8 mouse cellular contexts compared by ENCODE assay signal in genomic region chr11:84828516-84829399, GRCm38 (mm10). TPM values are rescaled to one million over a fixed set of nuclear protein-coding genes. Genes with fewer than 3 reads are reported as not detected.
DNase-seq lines count a peak whose midpoint lies in the region; ATAC-seq lines count a peak whose summit lies in the region.

Dhrs11 (minus strand) TSS chr11:84828994.

- H3K4me1 ChIP-seq in heart, embryonic 13.5 days = peaks cover 52% of the 10 kb centered on the region
- H3K4me1 ChIP-seq in liver, embryonic 12.5 days = peaks cover 54% of the 10 kb centered on the region

- H3K9me3 ChIP-seq in heart, embryonic 13.5 days = no peaks in the 10 kb centered on the region
- no peaks in the 10 kb centered on the region for H3K9me3 ChIP-seq in liver, embryonic 12.5 days (replicated peaks)

- peak within 1 kb of the TSS; percentile 91 for H3K27ac ChIP-seq in heart, embryonic 13.5 days (replicated peaks)
- H3K27ac ChIP-seq in liver, embryonic 12.5 days = peak within 1 kb of the TSS; percentile 100

- peak within 1 kb of the TSS; percentile 83 for H3K4me2 ChIP-seq in heart, embryonic 13.5 days
- H3K4me2 ChIP-seq in liver, embryonic 12.5 days = peak within 1 kb of the TSS; percentile 99

- H3K27me3 ChIP-seq in heart, embryonic 13.5 days (replicated peaks) = peaks cover 9% of the 10 kb centered on the region; the same call in 1 of the 2 replicates
- no peaks in the 10 kb centered on the region for H3K27me3 ChIP-seq in liver, embryonic 12.5 days (replicated peaks)
- H3K27me3 ChIP-seq in splenic B cell, adult 2 months (ENCODE audit: control insufficient read depth, insufficient read depth, low read length, poor library complexity, severe bottlenecking) = no peaks in the 10 kb centered on the region

- WGBS in heart, embryonic 13.5 days = under 1% methylated on average over 62 of the region's 62 CpGs
- WGBS in liver, embryonic 12.5 days (ENCODE audit: insufficient replicate concordance) = under 1% methylated on average over 62 of the region's 62 CpGs

- H3K4me3 ChIP-seq in heart, embryonic 13.5 days = peak within 1 kb of the TSS; percentile 92
- H3K4me3 ChIP-seq in liver, embryonic 12.5 days = peak within 1 kb of the TSS; percentile 98

- peak within 1 kb of the TSS; percentile 93 for H3K9ac ChIP-seq in heart, embryonic 13.5 days
- peak within 1 kb of the TSS; percentile 99 for H3K9ac ChIP-seq in liver, embryonic 12.5 days

- DNase-seq in c-Kit-negative CD71-positive TER-119-positive erythroid progenitor cells, embryonic 14.5 days (ENCODE audit: low read depth, low spot score) = peak; percentile 77
- DNase-seq in fibroblast of lung, adult 2 months (ENCODE audit: low read depth) = peak; percentile 65
- DNase-seq in kidney, postnatal 10 days = peak; percentile 97
- DNase-seq in naive thymus-derived CD4-positive, alpha-beta T cell, adult 2 months (ENCODE audit: low read depth) = peak; percentile 77
- peak; percentile 91 for DNase-seq in splenic B cell, adult 2 months (ENCODE audit: low read depth, low spot score)

- ATAC-seq in CD4-positive, CD25-positive, alpha-beta regulatory T cell, adult 4 months = peak; percentile 93
- peak; percentile 94 for ATAC-seq in heart, embryonic 13.5 days (ENCODE audit: extremely low read depth, insufficient number of reproducible peaks, low FRiP score, low TSS enrichment)
- peak; percentile 91 for ATAC-seq in liver, embryonic 12.5 days

- peaks cover 47% of the 10 kb centered on the region for H3K36me3 ChIP-seq in heart, embryonic 13.5 days
- peaks cover 82% of the 10 kb centered on the region for H3K36me3 ChIP-seq in liver, embryonic 12.5 days
- 0 out of 2 replicates have a peak, but pooled peaks cover 1% of the 10 kb centered on the region for H3K36me3 ChIP-seq in splenic B cell, adult 2 months (ENCODE audit: control insufficient read depth, insufficient read depth, low read length, poor library complexity, severe bottlenecking)

RNA-seq across cellular contexts. Expression of gene Dhrs11, which starts in this region (rescaled TPM):
- polyA plus RNA-seq in CD4-positive, CD25-positive, alpha-beta regulatory T cell, adult 4 months (2017; shearing (Covaris generic)) = 10 to 100 TPM in 1 of 2 experiments, 1 to 10 TPM in 1; 8.3 to 10.9 TPM
- 31.6 and 34.0 TPM in 2 replicates for polyA plus RNA-seq in heart, embryonic 13.5 days (2015; fragmentation: Nextera tagmentation; extraction: Ambion mirVana)
- 213 and 219 TPM in 2 replicates for polyA plus RNA-seq in liver, embryonic 12.5 days (2016; fragmentation: Nextera tagmentation; extraction: Ambion mirVana)

Comparison
In these comparisons a context has a peak if more than half of its experiments do, and no peak if none do; other contexts are left out.
1. Peak in every context shown above with its lines: DNase-seq, ATAC-seq, H3K4me3 ChIP-seq and H3K27ac ChIP-seq.